Mouse (Mus musculus): ENCODE measurements around the gene Smurf1.

Smurf1 gene

DNA sequence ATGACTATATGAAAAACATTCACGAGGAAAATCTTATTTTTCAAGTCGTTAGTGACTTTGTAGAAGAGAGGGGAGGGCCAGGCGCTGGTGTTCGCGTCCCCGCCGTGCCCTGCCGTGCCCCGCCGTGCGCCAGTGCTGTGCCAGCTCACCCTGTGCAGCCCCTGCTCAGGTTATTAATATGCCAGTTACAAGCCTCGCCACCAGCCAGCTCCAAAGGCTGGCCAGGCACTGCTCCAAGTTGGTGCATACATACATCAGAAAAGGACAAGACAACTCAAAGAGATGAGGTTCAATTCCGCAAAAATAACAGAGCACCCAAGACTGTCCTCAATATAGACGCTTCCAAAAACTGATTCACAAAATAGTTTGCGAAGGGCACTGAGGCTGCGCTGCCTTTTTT is 51.7 kb downstream of the Smurf1 start:
- no peak for DNase-seq (ENCODE audit: low spot score)

GRCm38 (mm10) chr5:144913361-144913760 is 52.3 kb downstream of the Smurf1 start:
- DNase-seq (ENCODE audit: low spot score): no peak

- DNase-seq (ENCODE audit: low spot score): no peak
Measured at GRCm38 (mm10) chr5:144912519-144913310, 52.9 kb downstream of the Smurf1 start.

GRCm38 (mm10) chr5:144909521-144909920 is 56.1 kb downstream of the Smurf1 start:
- no peak for DNase-seq (ENCODE audit: low spot score)

GRCm38 (mm10) chr5:144907591-144907990 is 58.1 kb downstream of the Smurf1 start:
- no peak for DNase-seq (ENCODE audit: low spot score)

GRCm38 (mm10) chr5:144904356-144905134 is 61.1 kb downstream of the Smurf1 start:
- no peak for DNase-seq (ENCODE audit: low spot score)

- DNase-seq (ENCODE audit: low spot score): no peak
Measured at GRCm38 (mm10) chr5:144901791-144902190, 63.9 kb downstream of the Smurf1 start.

GRCm38 (mm10) chr5:144901035-144901434 is 64.6 kb downstream of the Smurf1 start:
- DNase-seq (ENCODE audit: low spot score): no peak

DNA sequence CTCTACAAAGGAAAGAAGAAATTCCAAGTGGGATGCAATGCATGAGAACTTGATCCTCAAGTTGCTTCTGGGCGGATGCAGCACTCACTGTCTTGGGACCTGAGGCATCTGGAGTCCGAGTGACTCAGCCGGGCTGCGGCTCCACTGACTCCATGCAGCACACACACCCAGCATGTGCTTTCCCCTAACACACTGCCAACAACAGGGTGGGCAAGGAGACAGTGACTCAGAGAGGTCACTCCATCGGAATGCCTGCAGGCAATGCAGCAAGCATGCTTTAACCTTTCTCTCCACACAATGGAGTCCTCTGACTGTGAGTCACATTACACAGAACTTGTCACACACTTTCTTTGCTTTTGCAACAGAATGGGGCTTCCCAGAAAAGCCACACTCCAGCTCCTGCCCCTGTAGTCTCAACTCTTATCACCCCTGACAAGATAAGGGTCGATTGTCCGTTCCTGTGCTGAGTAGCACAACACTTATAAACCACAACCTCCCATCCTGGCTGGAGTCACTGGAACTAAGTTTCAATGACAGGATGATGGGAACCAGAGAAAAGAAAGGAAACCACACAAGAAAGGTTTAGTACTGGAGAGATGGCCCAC is 67.1 kb downstream of the Smurf1 start:
- DNase-seq (ENCODE audit: low spot score): peak; percentile 35

- DNase-seq (ENCODE audit: low spot score): peak; percentile 49
Measured at GRCm38 (mm10) chr5:144897881-144898280, 67.8 kb downstream of the Smurf1 start.

- DNase-seq (ENCODE audit: low spot score): no peak
Measured at GRCm38 (mm10) chr5:144891276-144891675, 74.4 kb downstream of the Smurf1 start.

GRCm38 (mm10) chr5:144885968-144886650 is 79.5 kb downstream of the Smurf1 start:
- no peak for DNase-seq (ENCODE audit: low spot score)

GRCm38 (mm10) chr5:144884629-144885217 is 80.9 kb downstream of the Smurf1 start:
- peak; percentile 47 for DNase-seq (ENCODE audit: low spot score)

GRCm38 (mm10) chr5:144881670-144882399 is 83.8 kb downstream of the Smurf1 start:
- no peak for DNase-seq (ENCODE audit: low spot score)

- no peak for DNase-seq (ENCODE audit: low spot score)
Measured at GRCm38 (mm10) chr5:144877021-144877420, 88.6 kb downstream of the Smurf1 start.

- DNase-seq (ENCODE audit: low spot score): peak; percentile 78
Measured at GRCm38 (mm10) chr5:144875892-144876291, 89.8 kb downstream of the Smurf1 start.

DNA sequence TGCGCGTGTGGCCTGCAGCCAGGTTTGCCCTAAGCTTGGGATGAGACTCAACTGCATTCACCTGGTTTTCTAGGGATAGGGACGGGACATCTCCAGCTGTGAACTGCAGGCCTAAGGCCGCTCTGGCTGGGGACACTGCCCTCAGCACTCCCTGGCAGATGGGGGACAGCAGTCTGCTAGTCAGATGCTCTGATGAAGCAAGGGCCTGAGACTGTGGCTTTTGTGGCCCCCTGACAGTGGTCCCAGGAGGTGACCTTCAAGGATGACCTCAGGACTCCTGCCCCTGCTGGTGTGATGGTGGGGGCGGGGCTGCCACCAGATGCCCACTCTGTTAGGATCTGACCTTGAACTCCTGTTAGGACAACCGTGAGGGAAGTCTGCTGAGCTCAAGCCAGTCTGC is 90.4 kb downstream of the Smurf1 start:
- no peak for DNase-seq (ENCODE audit: low spot score)

GRCm38 (mm10) chr5:144872867-144873266 is 92.8 kb downstream of the Smurf1 start:
- DNase-seq (ENCODE audit: low spot score): no peak

DNA sequence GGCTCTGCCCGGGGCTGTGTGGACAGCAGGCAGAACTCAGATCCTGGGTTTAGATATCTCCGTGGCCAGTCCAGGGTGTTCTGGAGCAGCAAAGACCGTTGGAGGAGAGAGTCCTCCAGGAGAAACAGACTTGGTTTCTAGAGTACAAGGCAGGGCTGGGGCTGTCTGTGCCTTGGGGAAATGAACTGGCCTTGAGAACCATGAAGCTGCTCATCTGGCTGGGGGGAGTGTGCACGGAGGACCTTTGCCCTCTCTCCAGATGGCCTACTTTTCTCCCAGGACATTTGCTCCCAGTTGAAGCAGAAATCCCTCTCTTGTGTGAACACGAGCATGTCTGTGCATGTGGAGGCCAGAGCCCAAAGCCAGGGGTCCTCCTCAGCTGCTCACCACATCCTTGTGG is 93.3 kb downstream of the Smurf1 start:
- peak; percentile 20 for DNase-seq (ENCODE audit: low spot score)

DNA sequence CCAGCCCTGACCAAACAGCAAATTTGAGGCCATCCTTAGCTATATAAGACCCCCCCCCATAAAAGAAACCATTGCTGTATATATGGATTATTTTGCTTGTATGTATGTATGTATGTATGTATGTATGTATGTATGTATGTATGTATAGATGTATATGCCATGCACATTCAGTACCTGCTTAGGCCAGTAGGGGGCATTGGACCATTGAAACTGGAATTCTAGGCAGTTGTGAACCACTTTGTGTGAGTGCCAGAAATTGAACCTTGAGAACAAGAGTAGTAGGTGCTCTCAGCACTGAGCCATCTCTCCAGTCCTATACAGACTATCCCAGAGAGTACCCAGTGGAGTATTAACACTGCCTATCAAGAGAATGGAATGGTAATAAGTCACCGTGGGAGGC is 93.9 kb downstream of the Smurf1 start:
- peak; percentile 22 for DNase-seq (ENCODE audit: low spot score)

- DNase-seq (ENCODE audit: low spot score): peak; percentile 23
Measured at GRCm38 (mm10) chr5:144870782-144871181, 94.9 kb downstream of the Smurf1 start.

Data from embryo, embryonic 10.5 days (tissue).